Mouse (Mus musculus): ENCODE measurements at regions not wholly inside any gene's neighbourhood (a gene's known extent, or its start where the extent isn't known, plus 50 kb on each side); places are given as distances from the start of the nearest gene placed in this dataset.

DNA sequence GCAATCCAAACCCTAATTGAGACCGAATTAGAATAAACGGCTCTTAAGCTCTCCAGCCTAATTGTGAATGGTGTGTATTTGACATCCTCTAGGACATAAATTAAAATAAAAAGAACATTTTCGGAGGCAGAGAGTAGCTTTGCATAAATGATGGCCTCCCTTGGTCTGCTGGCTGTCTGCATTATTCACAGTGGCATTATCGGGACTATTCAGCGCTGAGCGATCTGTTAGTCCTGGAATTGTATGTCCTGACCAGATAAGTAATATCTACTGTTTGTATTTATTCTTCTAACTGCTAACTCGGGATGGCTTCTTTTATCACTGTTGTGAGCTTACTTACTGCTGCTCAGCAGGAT is 299.6 kb downstream of the Chl1 start:
- no peak for TF ChIP-seq CTCF (IDR thresholded peaks at IDR 0.05; ENCODE audit: control insufficient read depth, insufficient read depth, insufficient read length)
- TF ChIP-seq MYOG (IDR thresholded peaks at IDR 0.05; ENCODE audit: control insufficient read depth, extremely low read depth, insufficient read length) = no peak
- TF ChIP-seq MAX (IDR thresholded peaks at IDR 0.05) = no peak
- TF ChIP-seq MYOD1 (IDR thresholded peaks at IDR 0.05; ENCODE audit: control insufficient read depth, insufficient read length, low read depth) = no peak
- TF ChIP-seq USF1 (IDR thresholded peaks at IDR 0.05; ENCODE audit: low read depth) = no peak
- TF ChIP-seq FOSL1 (IDR thresholded peaks at IDR 0.05; ENCODE audit: insufficient read depth, low read length, poor library complexity, severe bottlenecking) = no peak

Data from C2C12 (cell line).